Mouse (Mus musculus) CD4-positive, CD25-positive, alpha-beta regulatory T cell (primary cell): ENCODE measurements around the gene Dapp1. TPM values are rescaled to one million over a fixed set of nuclear protein-coding genes. Genes with fewer than 3 reads are reported as not detected.

ENCODE experiments used
- polyA plus RNA-seq: library from polyadenylated mRNA; unstranded; fragments of 100-300 nt; shearing (Covaris generic); gene quantifications from one replicate; pipeline ENCODE4 v1.2.1, GENCODE M21; 2017

Dapp1 gene
- 88.2 TPM for polyA plus RNA-seq

GRCm38 (mm10) chr3:137981382-137981750, at the start of gene Dapp1:
Dapp1 (minus strand) TSS chr3:137981545.

GRCm38 (mm10) chr3:137918172-137918931, 63.0 kb downstream of the Dapp1 start, which contains the start of gene Lamtor3:
Lamtor3 (plus strand) TSS chr3:137918506.

Other genes with a start within 250 kb of the Dapp1 start
- 1,163 TPM for gene H2afz, start 117.1 kb downstream of the Dapp1 start, polyA plus RNA-seq
- 11.9 TPM for gene Dnajb14, start 113.9 kb downstream of the Dapp1 start, polyA plus RNA-seq
- 64.0 TPM for gene Lamtor3, start 63.0 kb downstream of the Dapp1 start, polyA plus RNA-seq
- not detected for gene 1110002E22Rik, start 83.5 kb upstream of the Dapp1 start, polyA plus RNA-seq
- gene Gm5105, start 85.8 kb upstream of the Dapp1 start, polyA plus RNA-seq: not detected
- gene Trmt10a, start 161.9 kb upstream of the Dapp1 start, polyA plus RNA-seq: 9.5 TPM
- gene Mttp, start 163.4 kb upstream of the Dapp1 start, polyA plus RNA-seq: 4.7 TPM
- gene 4930579F01Rik, start 212.3 kb upstream of the Dapp1 start, polyA plus RNA-seq: not detected
- gene Adh7, start 236.2 kb upstream of the Dapp1 start, polyA plus RNA-seq: not detected